Mouse (Mus musculus): ENCODE data around the gene Tceal1.

DNA sequence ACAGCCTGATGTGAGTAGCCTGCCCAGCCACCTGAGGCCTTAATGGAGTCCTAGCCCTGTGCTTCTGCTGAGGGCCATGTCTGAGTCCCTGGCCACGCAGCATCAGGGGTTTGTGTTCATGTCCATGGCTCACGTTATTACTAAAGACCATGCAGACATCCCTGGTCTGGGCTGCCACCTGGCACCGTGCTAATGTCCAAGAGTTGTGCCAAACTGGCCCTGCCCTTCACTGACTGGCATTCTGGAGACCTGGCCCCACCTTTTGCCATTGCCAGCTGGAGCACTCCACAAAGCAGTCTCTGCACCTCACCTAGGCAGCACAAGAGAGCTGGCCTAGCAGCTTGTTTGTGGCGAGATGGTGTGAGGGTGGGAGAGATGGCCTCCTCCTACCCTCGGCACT lies 14.6 kb upstream of the Tceal1 start:
- TF ChIP-seq CTCF (IDR thresholded peaks at IDR 0.05; ENCODE audit: low read depth, low read length) = no peak
- no peak for TF ChIP-seq POLR2A (IDR thresholded peaks at IDR 0.05; ENCODE audit: extremely low read depth, insufficient read depth, low read length)
